Mouse (Mus musculus) retina, postnatal 7 days (tissue): ENCODE results near the gene Mrpl14.

Experiments used
- DNase-seq: peaks from one replicate; pipeline ENCODE4 v3.0.0-alpha.2; 2012; ENCODE audit warnings: low read depth, low spot score

Mrpl14 gene

GRCm38 (mm10) chr17:45747293-45747692 is 61.2 kb downstream of the Mrpl14 start:
- no peak for DNase-seq
